Mouse (Mus musculus): ENCODE results near the gene Arhgap9. TPM values are rescaled to one million over a fixed set of nuclear protein-coding genes. Genes with fewer than 3 reads are reported as not detected.
"Not testable (repeated sequence)": the region's sequence is repeated elsewhere in the genome, so short reads cannot be mapped to it uniquely, and the experiment has no call there.

The Arhgap9 gene
- polyA plus RNA-seq, 1 experiment = 131 TPM

- H3K4me3 ChIP-seq (ENCODE audit: insufficient read depth, low read length) = no peak overlapping the region
- TF ChIP-seq POLR2A (IDR thresholded peaks at IDR 0.05; ENCODE audit: borderline replicate concordance, low read depth, low read length) (no peak), CTCF (IDR thresholded peaks at IDR 0.05; ENCODE audit: low read depth, low read length) (no peak)
- H3K27ac ChIP-seq (ENCODE audit: insufficient read depth, low read depth, low read length) = no peak overlapping the region
- H3K4me1 ChIP-seq (ENCODE audit: control insufficient read depth, insufficient read depth, low read length) = no peaks in the 10 kb centered on the region
Measured at GRCm38 (mm10) chr10:127303136-127303535, 18.6 kb upstream of the Arhgap9 start.

GRCm38 (mm10) chr10:127309167-127309566 is 12.6 kb upstream of the Arhgap9 start:
- H3K4me3 ChIP-seq (ENCODE audit: insufficient read depth, low read length); H3K27ac ChIP-seq (ENCODE audit: insufficient read depth, low read depth, low read length): not testable (repeated sequence)
- H3K4me1 ChIP-seq (ENCODE audit: control insufficient read depth, insufficient read depth, low read length) = peaks cover 20% of the 10 kb centered on the region

GRCm38 (mm10) chr10:127310523-127311475 is 11.0 kb upstream of the Arhgap9 start:
- peak overlapping the region; percentile 85 for H3K4me3 ChIP-seq (ENCODE audit: insufficient read depth, low read length)
- H3K4me1 ChIP-seq (ENCODE audit: control insufficient read depth, insufficient read depth, low read length) = peaks cover 20% of the 10 kb centered on the region
- no peak for TF ChIP-seq CTCF (IDR thresholded peaks at IDR 0.05; ENCODE audit: low read depth, low read length)
- TF ChIP-seq POLR2A (IDR thresholded peaks at IDR 0.05; ENCODE audit: borderline replicate concordance, low read depth, low read length) = no peak
- peak overlapping the region; percentile 60 for H3K27ac ChIP-seq (ENCODE audit: insufficient read depth, low read depth, low read length)

GRCm38 (mm10) chr10:127311476-127312355 is 10.0 kb upstream of the Arhgap9 start, which contains the start of gene Mars:
TSS of gene Mars (minus strand) at chr10:127311786.
- Histone ChIP-seq H3K4me1 (ENCODE audit: control insufficient read depth, insufficient read depth, low read length) (peaks cover 20% of the 10 kb centered on the region), H3K27ac (ENCODE audit: insufficient read depth, low read depth, low read length) (peak within 1 kb of the TSS; percentile 88), H3K4me3 (ENCODE audit: insufficient read depth, low read length) (peak within 1 kb of the TSS; percentile 85)
- no peak for TF ChIP-seq CTCF (IDR thresholded peaks at IDR 0.05; ENCODE audit: low read depth, low read length)
- TF ChIP-seq POLR2A (IDR thresholded peaks at IDR 0.05; ENCODE audit: borderline replicate concordance, low read depth, low read length) = no peak

- TF ChIP-seq CTCF (IDR thresholded peaks at IDR 0.05; ENCODE audit: low read depth, low read length) = peak; percentile 53; the same call in 1 of the 2 replicates
- no peak for TF ChIP-seq POLR2A (IDR thresholded peaks at IDR 0.05; ENCODE audit: borderline replicate concordance, low read depth, low read length)
- H3K4me3 ChIP-seq (ENCODE audit: insufficient read depth, low read length) = peak overlapping the region; percentile 85
- H3K4me1 ChIP-seq (ENCODE audit: control insufficient read depth, insufficient read depth, low read length) = peaks cover 21% of the 10 kb centered on the region
- H3K27ac ChIP-seq (ENCODE audit: insufficient read depth, low read depth, low read length) = peak overlapping the region; percentile 88
Measured at GRCm38 (mm10) chr10:127312356-127312676, 9.4 kb upstream of the Arhgap9 start.

GRCm38 (mm10) chr10:127312858-127313257 is 8.9 kb upstream of the Arhgap9 start:
- peaks cover 26% of the 10 kb centered on the region for H3K4me1 ChIP-seq (ENCODE audit: control insufficient read depth, insufficient read depth, low read length)
- peak overlapping the region; percentile 88 for H3K27ac ChIP-seq (ENCODE audit: insufficient read depth, low read depth, low read length)
- TF ChIP-seq CTCF (IDR thresholded peaks at IDR 0.05; ENCODE audit: low read depth, low read length) (no peak), POLR2A (IDR thresholded peaks at IDR 0.05; ENCODE audit: borderline replicate concordance, low read depth, low read length) (no peak)
- peak overlapping the region; percentile 85; the same call in 1 of the 2 replicates for H3K4me3 ChIP-seq (ENCODE audit: insufficient read depth, low read length)

GRCm38 (mm10) chr10:127313516-127313915 is 8.2 kb upstream of the Arhgap9 start:
- H3K4me3 ChIP-seq (ENCODE audit: insufficient read depth, low read length); H3K27ac ChIP-seq (ENCODE audit: insufficient read depth, low read depth, low read length): not testable (repeated sequence)
- peaks cover 31% of the 10 kb centered on the region for H3K4me1 ChIP-seq (ENCODE audit: control insufficient read depth, insufficient read depth, low read length)

- H3K4me1 ChIP-seq (ENCODE audit: control insufficient read depth, insufficient read depth, low read length) = peaks cover 30% of the 10 kb centered on the region
- not testable (repeated sequence) for H3K27ac ChIP-seq (ENCODE audit: insufficient read depth, low read depth, low read length); H3K4me3 ChIP-seq (ENCODE audit: insufficient read depth, low read length)
Measured at GRCm38 (mm10) chr10:127314950-127315349, 6.8 kb upstream of the Arhgap9 start.

GRCm38 (mm10) chr10:127317277-127317676 is 4.5 kb upstream of the Arhgap9 start:
- Histone ChIP-seq H3K4me3 (ENCODE audit: insufficient read depth, low read length) (no peak overlapping the region), H3K27ac (ENCODE audit: insufficient read depth, low read depth, low read length) (no peak overlapping the region), H3K4me1 (ENCODE audit: control insufficient read depth, insufficient read depth, low read length) (peaks cover 36% of the 10 kb centered on the region)
- TF ChIP-seq CTCF (IDR thresholded peaks at IDR 0.05; ENCODE audit: low read depth, low read length) (no peak), POLR2A (IDR thresholded peaks at IDR 0.05; ENCODE audit: borderline replicate concordance, low read depth, low read length) (no peak)

- Histone ChIP-seq H3K4me3 (ENCODE audit: insufficient read depth, low read length) (no peak overlapping the region), H3K27ac (ENCODE audit: insufficient read depth, low read depth, low read length) (peak overlapping the region; percentile 50), H3K4me1 (ENCODE audit: control insufficient read depth, insufficient read depth, low read length) (peaks cover 37% of the 10 kb centered on the region)
- TF ChIP-seq POLR2A (IDR thresholded peaks at IDR 0.05; ENCODE audit: borderline replicate concordance, low read depth, low read length) = no peak
- no peak for TF ChIP-seq CTCF (IDR thresholded peaks at IDR 0.05; ENCODE audit: low read depth, low read length)
Measured at GRCm38 (mm10) chr10:127318009-127318408, 3.8 kb upstream of the Arhgap9 start.

Data from bone marrow macrophage, adult 2 months (primary cell).